Mouse (Mus musculus): ENCODE results near the gene 2610528A11Rik. TPM values are rescaled to one million over a fixed set of nuclear protein-coding genes. Genes with fewer than 3 reads are reported as not detected.
A peak's percentile ranks its signal among the peaks of the same experiment; 100 is the strongest.

The 2610528A11Rik gene
- polyA plus RNA-seq, 1 experiment from 2014 or later, result 45.5 TPM

GRCm38 (mm10) chr14:37135671-37136070 is 21.8 kb upstream of the 2610528A11Rik start:
- no peak for TF ChIP-seq CTCF (IDR thresholded peaks at IDR 0.05; ENCODE audit: low read depth)
- WGBS, result 3% methylated on average over 10 of the region's 10 CpGs
- peaks cover 19% of the 10 kb centered on the region for H3K36me3 ChIP-seq (ENCODE audit: control insufficient read depth, insufficient read depth)
- no peaks in the 10 kb centered on the region for H3K9me3 ChIP-seq (ENCODE audit: control insufficient read depth)
- peak overlapping the region; percentile 45; the same call in 1 of the 2 replicates for H3K9ac ChIP-seq (ENCODE audit: low read depth, low read length)
- no peaks in the 10 kb centered on the region for H3K4me1 ChIP-seq (replicated peaks; ENCODE audit: control insufficient read depth, insufficient read depth, low read length)
- H3K4me3 ChIP-seq (ENCODE audit: low read depth, low read length), result peak overlapping the region; percentile 96
- peak overlapping the region; percentile 91 for H3K27ac ChIP-seq (ENCODE audit: low read depth, low read length)
- no peaks in the 10 kb centered on the region for H3K27me3 ChIP-seq (replicated peaks; ENCODE audit: control insufficient read depth, insufficient read depth, low read length)
- H3K4me2 ChIP-seq (replicated peaks; ENCODE audit: low read depth), result peak overlapping the region; percentile 62
- ATAC-seq, result no peak

- Histone ChIP-seq H3K27me3 (replicated peaks; ENCODE audit: control insufficient read depth, insufficient read depth, low read length) (no peaks in the 10 kb centered on the region), H3K4me2 (replicated peaks; ENCODE audit: low read depth) (peak within 1 kb of the TSS; percentile 68)
- peak; percentile 21; the same call in 1 of the 2 replicates for TF ChIP-seq CTCF (IDR thresholded peaks at IDR 0.05; ENCODE audit: low read depth)
These were observed 21.3 kb upstream of the 2610528A11Rik start, which contains the start of gene Ghitm for GRCm38 (mm10) chr14:37135127-37135593. TSS of gene Ghitm (minus strand) at chr14:37135272.

GRCm38 (mm10) chr14:37134304-37135126 is 20.7 kb upstream of the 2610528A11Rik start:
- Histone ChIP-seq H3K27ac (ENCODE audit: low read depth, low read length) (peak overlapping the region; percentile 91), H3K4me2 (replicated peaks; ENCODE audit: low read depth) (peak overlapping the region; percentile 68), H3K9me3 (ENCODE audit: control insufficient read depth) (no peaks in the 10 kb centered on the region), H3K4me3 (ENCODE audit: low read depth, low read length) (peak overlapping the region; percentile 96), H3K36me3 (ENCODE audit: control insufficient read depth, insufficient read depth) (peaks cover 24% of the 10 kb centered on the region), H3K4me1 (replicated peaks; ENCODE audit: control insufficient read depth, insufficient read depth, low read length) (no peaks in the 10 kb centered on the region), H3K9ac (ENCODE audit: low read depth, low read length) (peak overlapping the region; percentile 85), H3K27me3 (replicated peaks; ENCODE audit: control insufficient read depth, insufficient read depth, low read length) (no peaks in the 10 kb centered on the region)
- WGBS, result 1% methylated on average over 40 of the region's 40 CpGs
- 0 out of 2 replicates have a peak, but pooled peaks have one; percentile 7 for TF ChIP-seq CTCF (IDR thresholded peaks at IDR 0.05; ENCODE audit: low read depth)
- peak; percentile 59 for ATAC-seq

More at GRCm38 (mm10) chr14:37135127-37135593, 21.3 kb upstream of the 2610528A11Rik start, which contains the start of gene Ghitm:
- ATAC-seq, result peak; percentile 98
- WGBS, result 0% methylated on average over 38 of the region's 38 CpGs
- peak within 1 kb of the TSS; percentile 96 for H3K4me3 ChIP-seq (ENCODE audit: low read depth, low read length)
- peak within 1 kb of the TSS; percentile 85 for H3K9ac ChIP-seq (ENCODE audit: low read depth, low read length)
- peaks cover 23% of the 10 kb centered on the region for H3K36me3 ChIP-seq (ENCODE audit: control insufficient read depth, insufficient read depth)
- peak within 1 kb of the TSS; percentile 91 for H3K27ac ChIP-seq (ENCODE audit: low read depth, low read length)
- H3K9me3 ChIP-seq (ENCODE audit: control insufficient read depth), result no peaks in the 10 kb centered on the region
- H3K4me1 ChIP-seq (replicated peaks; ENCODE audit: control insufficient read depth, insufficient read depth, low read length), result no peaks in the 10 kb centered on the region

- Histone ChIP-seq H3K9ac (ENCODE audit: low read depth, low read length) (no peak overlapping the region), H3K27me3 (replicated peaks; ENCODE audit: control insufficient read depth, insufficient read depth, low read length) (no peaks in the 10 kb centered on the region), H3K4me3 (ENCODE audit: low read depth, low read length) (no peak overlapping the region), H3K27ac (ENCODE audit: low read depth, low read length) (no peak overlapping the region), H3K9me3 (ENCODE audit: control insufficient read depth) (no peaks in the 10 kb centered on the region), H3K36me3 (ENCODE audit: control insufficient read depth, insufficient read depth) (peaks cover 68% of the 10 kb centered on the region), H3K4me1 (replicated peaks; ENCODE audit: control insufficient read depth, insufficient read depth, low read length) (no peaks in the 10 kb centered on the region), H3K4me2 (replicated peaks; ENCODE audit: low read depth) (no peak overlapping the region)
- ATAC-seq, result no peak
- WGBS, result 44% methylated on average over 4 of the region's 4 CpGs
- TF ChIP-seq CTCF (IDR thresholded peaks at IDR 0.05; ENCODE audit: low read depth), result peak; percentile 80
These were observed 13.8 kb upstream of the 2610528A11Rik start for GRCm38 (mm10) chr14:37127652-37128051.

- no peak for TF ChIP-seq CTCF (IDR thresholded peaks at IDR 0.05; ENCODE audit: low read depth)
- peaks cover 24% of the 10 kb centered on the region; the same call in 1 of the 2 replicates for H3K36me3 ChIP-seq (ENCODE audit: control insufficient read depth, insufficient read depth)
- H3K9ac ChIP-seq (ENCODE audit: low read depth, low read length), result no peak overlapping the region
- H3K4me1 ChIP-seq (replicated peaks; ENCODE audit: control insufficient read depth, insufficient read depth, low read length), result no peaks in the 10 kb centered on the region
- no peak overlapping the region for H3K27ac ChIP-seq (ENCODE audit: low read depth, low read length)
- no peak overlapping the region for H3K4me2 ChIP-seq (replicated peaks; ENCODE audit: low read depth)
- H3K27me3 ChIP-seq (replicated peaks; ENCODE audit: control insufficient read depth, insufficient read depth, low read length), result no peaks in the 10 kb centered on the region
- no peaks in the 10 kb centered on the region for H3K9me3 ChIP-seq (ENCODE audit: control insufficient read depth)
- no peak overlapping the region for H3K4me3 ChIP-seq (ENCODE audit: low read depth, low read length)
- WGBS, result 95% methylated on average over 4 of the region's 4 CpGs
- no peak for ATAC-seq
These were observed 5.4 kb upstream of the 2610528A11Rik start for GRCm38 (mm10) chr14:37119233-37119632.

GRCm38 (mm10) chr14:37112931-37113330 is 891 bp downstream of the 2610528A11Rik start:
- no peak overlapping the region for H3K27ac ChIP-seq (ENCODE audit: low read depth, low read length)
- no peaks in the 10 kb centered on the region for H3K4me1 ChIP-seq (replicated peaks; ENCODE audit: control insufficient read depth, insufficient read depth, low read length)
- H3K36me3 ChIP-seq (ENCODE audit: control insufficient read depth, insufficient read depth), result no peaks in the 10 kb centered on the region
- no peaks in the 10 kb centered on the region for H3K9me3 ChIP-seq (ENCODE audit: control insufficient read depth)
- ATAC-seq, result no peak
- no peaks in the 10 kb centered on the region for H3K27me3 ChIP-seq (replicated peaks; ENCODE audit: control insufficient read depth, insufficient read depth, low read length)
- H3K4me2 ChIP-seq (replicated peaks; ENCODE audit: low read depth), result no peak overlapping the region
- TF ChIP-seq CTCF (IDR thresholded peaks at IDR 0.05; ENCODE audit: low read depth), result no peak
- WGBS, result 87% methylated on average over 7 of the region's 7 CpGs
- H3K4me3 ChIP-seq (ENCODE audit: low read depth, low read length), result no peak overlapping the region
- no peak overlapping the region for H3K9ac ChIP-seq (ENCODE audit: low read depth, low read length)
